Mouse (Mus musculus) midbrain, postnatal 0 days (tissue): ENCODE results near the gene Lrrc56. TPM values are rescaled to one million over a fixed set of nuclear protein-coding genes. Genes with fewer than 3 reads are reported as not detected.

Source experiments
- ATAC-seq: fragments of 200-750 bp; cut with Nextera tagmentation; 2 replicates; pipeline ENCODE4 v1.8.0; 2017; ENCODE audit warnings: moderate number of reproducible peaks, mild to moderate bottlenecking, moderate TSS enrichment, moderate library complexity; ENCODE audit not compliant: low FRiP score
- DNase-seq: peaks from one replicate; pipeline ENCODE4 v3.0.0-alpha.2; 2015; ENCODE audit warnings: low spot score
- H3K27ac ChIP-seq: fragments of 300-500 bp; sonication (generic); 2 replicates; pipeline ENCODE4 v1.5.1; 2014; ENCODE audit warnings: low read depth, mild to moderate bottlenecking, low read length, mixed read lengths
- H3K27me3 ChIP-seq: fragments of 300-500 bp; sonication (generic); 2 replicates; pipeline ENCODE4 v1.6.1; 2014; ENCODE audit warnings: low read length, control low read depth, mixed read lengths; ENCODE audit not compliant: insufficient read depth
- H3K36me3 ChIP-seq: fragments of 300-500 bp; sonication (generic); 2 replicates; pipeline ENCODE4 v1.6.1; 2014; ENCODE audit warnings: low read length, control low read depth, mixed read lengths; ENCODE audit not compliant: insufficient read depth
- H3K4me1 ChIP-seq: fragments of 300-500 bp; sonication (generic); 2 replicates; pipeline ENCODE4 v1.6.1; 2014; ENCODE audit warnings: mild to moderate bottlenecking, control low read depth, antibody characterized with exemption, low read length, mixed read lengths; ENCODE audit not compliant: insufficient read depth
- H3K4me2 ChIP-seq: fragments of 300-500 bp; sonication (generic); 2 replicates; pipeline ENCODE4 v1.6.1; 2014; ENCODE audit warnings: low read depth, mild to moderate bottlenecking, low read length, mixed read lengths; ENCODE audit not compliant: poor library complexity, severe bottlenecking
- H3K4me3 ChIP-seq: fragments of 300-500 bp; sonication (generic); 2 replicates; pipeline ENCODE4 v1.5.1; 2014; ENCODE audit warnings: low read depth, mild to moderate bottlenecking, low read length, moderate library complexity
- H3K9ac ChIP-seq: fragments of 300-500 bp; sonication (generic); replicated peaks from 2 replicates; pipeline ENCODE4 v1.6.1; 2014; ENCODE audit warnings: mild to moderate bottlenecking, low read length, moderate library complexity, mixed read lengths; ENCODE audit not compliant: poor library complexity, severe bottlenecking
- H3K9me3 ChIP-seq: fragments of 300-500 bp; sonication (generic); 2 replicates; pipeline ENCODE4 v1.6.1; 2016; ENCODE audit warnings: low read length, control low read depth
- CTCF ChIP-seq: IDR thresholded peaks from 2 replicates; pipeline ENCODE4 v1.5.1; 2016; ENCODE audit warnings: antibody characterized with exemption, mild to moderate bottlenecking
- WGBS: fragments of 180-500 bp; shearing (Covaris S2); extraction: QIAGEN DNeasy Blood & Tissue Kit; methylation state at CpG from one replicate; pipeline ENCODE4 v1.1.7; 2014; 5-methylcytosine and 5-hydroxymethylcytosine counted together
- polyA plus RNA-seq: library from polyadenylated mRNA; unstranded; fragments of >200 nt; fragmentation: Nextera tagmentation; extraction: Ambion mirVana; gene quantifications from 2 replicates; pipeline ENCODE4 v1.2.1, GENCODE M21; 2015
- total RNA-seq: library from RNA; depleted of rRNA; stranded (reverse); fragments of >200 nt; gene quantifications from 2 replicates; pipeline ENCODE4 v1.2.3, GENCODE M21; 2014

Gene Lrrc56
- total and polyA plus RNA-seq, 2 experiments from 2014 or later: 8.6 to 14.9 TPM

- H3K9ac ChIP-seq: peak overlapping the region; percentile 62
- peak; percentile 60 for TF ChIP-seq CTCF
- peak; percentile 92 for ATAC-seq
- H3K27me3 ChIP-seq: no peaks in the 10 kb centered on the region
- H3K27ac ChIP-seq: 0 out of 2 replicates have a peak overlapping the region, but pooled peaks have one; percentile 38
- H3K9me3 ChIP-seq: no peaks in the 10 kb centered on the region
- 0 out of 2 replicates have a peak, but pooled peaks cover 4% of the 10 kb centered on the region for H3K36me3 ChIP-seq
- peak overlapping the region; percentile 72 for H3K4me2 ChIP-seq
- WGBS: 3% methylated on average over 43 of the region's 44 CpGs
- peaks cover 10% of the 10 kb centered on the region for H3K4me1 ChIP-seq
- H3K4me3 ChIP-seq: peak overlapping the region; percentile 43
- DNase-seq: peak; percentile 97
Observed at GRCm38 (mm10) chr7:141221249-141222125, 27.5 kb downstream of the Lrrc56 start.

DNA sequence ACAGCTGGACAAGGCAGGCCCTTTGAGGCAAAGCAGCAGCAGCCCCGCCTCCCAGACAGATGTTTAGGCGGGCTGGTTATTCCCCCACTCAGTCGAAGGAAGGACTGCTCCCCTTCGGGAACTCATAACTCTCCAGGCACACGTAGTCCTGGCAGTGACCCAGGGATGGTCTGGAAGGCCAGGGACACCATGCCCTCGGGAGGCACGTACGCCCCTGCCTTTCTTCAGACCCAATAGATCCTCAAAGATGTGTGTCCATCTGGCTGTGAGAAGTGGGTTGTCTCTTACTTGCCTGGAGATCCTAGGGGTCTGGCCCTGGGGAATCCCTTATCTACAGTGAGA, 28.1 kb downstream of the Lrrc56 start:
- 7% methylated on average over 8 of the region's 8 CpGs for WGBS
- peak overlapping the region; percentile 72 for H3K4me2 ChIP-seq
- peak overlapping the region; percentile 62 for H3K9ac ChIP-seq
- peak overlapping the region; percentile 43 for H3K4me3 ChIP-seq
- no peaks in the 10 kb centered on the region for H3K9me3 ChIP-seq
- peaks cover 8% of the 10 kb centered on the region for H3K4me1 ChIP-seq
- 0 out of 2 replicates have a peak, but pooled peaks cover 4% of the 10 kb centered on the region for H3K36me3 ChIP-seq
- no peak for TF ChIP-seq CTCF
- DNase-seq (no peak), ATAC-seq (no peak)
- H3K27me3 ChIP-seq: no peaks in the 10 kb centered on the region
- H3K27ac ChIP-seq: 0 out of 2 replicates have a peak overlapping the region, but pooled peaks have one; percentile 38

GRCm38 (mm10) chr7:141222696-141223215, 28.8 kb downstream of the Lrrc56 start:
- 90% methylated on average over 4 of the region's 4 CpGs for WGBS

GRCm38 (mm10) chr7:141226535-141226934, 32.6 kb downstream of the Lrrc56 start:
- no peak for ATAC-seq
- DNase-seq: no peak
- 89% methylated on average over 6 of the region's 6 CpGs for WGBS
- H3K4me1 ChIP-seq: peaks cover 16% of the 10 kb centered on the region
- TF ChIP-seq CTCF: peak; percentile 34; the same call in 1 of the 2 replicates
- H3K4me2 ChIP-seq: no peak overlapping the region
- H3K27ac ChIP-seq: no peak overlapping the region
- H3K9ac ChIP-seq: no peak overlapping the region
- H3K27me3 ChIP-seq: no peaks in the 10 kb centered on the region
- no peak overlapping the region for H3K4me3 ChIP-seq
- no peaks in the 10 kb centered on the region for H3K9me3 ChIP-seq
- H3K36me3 ChIP-seq: peaks cover 7% of the 10 kb centered on the region

More at GRCm38 (mm10) chr7:141222696-141223215, 28.8 kb downstream of the Lrrc56 start:
- Histone ChIP-seq H3K4me1 (peaks cover 8% of the 10 kb centered on the region), H3K9ac (no peak overlapping the region), H3K27ac (no peak overlapping the region), H3K4me3 (no peak overlapping the region; the same call in 1 of the 2 replicates), H3K36me3 (0 out of 2 replicates have a peak, but pooled peaks cover 4% of the 10 kb centered on the region), H3K9me3 (no peaks in the 10 kb centered on the region), H3K4me2 (peak overlapping the region; percentile 72; the same call in 1 of the 2 replicates), H3K27me3 (no peaks in the 10 kb centered on the region)
- DNase-seq (no peak), ATAC-seq (no peak)
- no peak for TF ChIP-seq CTCF

DNA sequence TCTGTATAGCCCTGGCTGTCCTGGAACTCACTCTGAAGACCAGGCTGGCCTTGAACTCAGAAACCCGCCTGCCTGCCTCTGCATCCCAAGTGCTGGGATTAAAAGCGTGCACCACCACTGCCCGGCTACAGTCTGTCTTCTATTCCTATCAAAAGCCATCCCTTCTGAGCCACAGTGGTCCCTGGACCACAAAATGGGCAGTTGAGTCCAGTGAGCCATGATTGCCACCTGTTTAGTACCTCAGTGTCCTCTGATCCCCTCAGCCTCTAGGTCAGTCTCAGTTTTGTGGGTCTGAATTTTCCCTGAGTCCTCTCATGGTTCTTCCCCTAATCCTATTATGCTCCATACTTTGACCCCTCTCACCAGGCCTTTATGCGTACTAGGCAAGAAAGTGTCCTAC, 33.8 kb downstream of the Lrrc56 start:
- no peak for DNase-seq
- Histone ChIP-seq H3K27ac (peak overlapping the region; percentile 92; the same call in 1 of the 2 replicates), H3K9ac (no peak overlapping the region), H3K27me3 (no peaks in the 10 kb centered on the region), H3K4me3 (peak overlapping the region; percentile 97), H3K4me2 (peak overlapping the region; percentile 23; the same call in 1 of the 2 replicates), H3K36me3 (peaks cover 15% of the 10 kb centered on the region), H3K9me3 (no peaks in the 10 kb centered on the region), H3K4me1 (peaks cover 8% of the 10 kb centered on the region; the same call in 1 of the 2 replicates)
- peak; percentile 17; the same call in 1 of the 2 replicates for ATAC-seq
- 70% methylated on average over 4 of the region's 4 CpGs for WGBS
- no peak for TF ChIP-seq CTCF
